Mouse (Mus musculus): Measurements from ENCODE around the gene Lrfn2.

Gene Lrfn2

DNA sequence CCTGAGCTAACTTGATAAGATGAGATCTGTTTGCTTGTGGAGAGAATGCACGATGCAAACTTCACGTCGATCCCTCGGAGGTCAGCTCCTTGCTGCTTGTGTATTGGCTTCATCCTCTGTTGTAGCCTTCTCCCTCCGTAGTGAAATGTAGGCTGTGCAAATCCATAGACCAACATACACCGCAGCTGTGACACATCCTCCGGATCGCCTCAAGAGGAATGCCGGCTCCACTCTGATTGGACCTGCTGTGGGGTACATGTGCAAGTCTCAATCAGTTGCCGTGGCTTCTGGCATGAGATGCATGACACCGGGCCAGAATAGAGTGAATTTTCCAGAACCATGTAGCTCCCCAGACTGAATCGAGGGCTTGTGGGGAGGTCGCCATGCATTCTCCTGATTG lies 36.1 kb downstream of the Lrfn2 start:
- no peak for DNase-seq (ENCODE audit: low spot score)

DNA sequence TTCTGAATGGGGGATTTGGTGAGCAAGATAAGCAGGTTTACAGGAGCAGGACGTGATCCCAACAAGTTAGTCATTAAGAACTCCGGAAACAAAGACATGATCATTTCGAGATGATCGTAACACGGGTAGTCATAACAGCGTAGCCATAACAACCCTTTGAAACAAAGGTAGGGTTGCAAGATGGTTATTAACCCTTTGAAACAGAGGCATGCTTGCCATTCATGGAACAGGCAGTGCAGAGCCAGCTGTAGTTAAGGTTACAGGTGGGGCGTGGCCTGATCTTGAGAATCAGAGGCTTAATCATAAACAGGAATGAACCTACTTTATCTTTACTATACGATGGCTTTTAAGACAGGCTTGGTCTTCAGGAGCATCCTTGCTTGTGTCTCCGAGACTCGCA lies 39.1 kb downstream of the Lrfn2 start:
- no peak for DNase-seq (ENCODE audit: low spot score)

DNA sequence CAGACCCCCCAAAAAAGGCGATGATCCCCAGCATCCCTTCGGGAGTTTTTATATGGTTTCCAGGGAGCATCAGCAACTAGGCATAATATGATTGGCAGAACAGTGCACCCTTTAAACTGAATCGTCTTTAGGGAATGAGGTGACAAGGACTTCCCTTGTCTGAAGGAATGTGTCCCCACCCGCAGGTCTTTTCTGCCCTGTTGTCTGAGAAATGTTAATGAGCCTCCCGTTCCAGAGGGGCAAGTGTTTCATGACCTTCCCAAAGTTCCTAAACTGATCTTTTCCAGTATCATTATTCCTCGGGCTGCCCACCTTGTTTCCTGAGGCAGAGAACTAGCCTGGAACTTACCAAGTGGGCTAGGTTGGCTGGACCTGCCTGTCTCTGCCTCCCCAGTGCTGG lies 40.7 kb downstream of the Lrfn2 start:
- no peak for DNase-seq (ENCODE audit: low spot score)

DNA sequence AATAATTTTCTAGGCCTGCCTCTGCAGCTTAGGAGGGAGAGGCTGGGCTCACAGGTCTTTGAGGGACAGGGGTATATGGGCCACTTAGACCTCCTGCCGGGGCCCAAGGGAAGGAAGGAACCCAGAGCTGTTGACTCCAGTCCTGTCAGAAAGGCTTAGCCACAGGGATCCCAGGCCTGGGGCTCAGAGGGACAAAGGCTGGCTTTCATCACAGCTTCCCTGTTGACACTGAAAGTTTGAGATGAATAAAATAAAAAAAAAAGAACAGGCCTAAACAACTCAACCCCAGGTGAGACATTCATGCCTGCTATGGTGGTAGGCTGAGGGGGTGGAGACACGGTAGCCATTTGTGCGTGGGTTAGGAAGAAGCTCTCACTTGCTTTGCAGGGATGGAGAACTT lies 41.2 kb downstream of the Lrfn2 start:
- no peak for DNase-seq (ENCODE audit: low spot score)

DNA sequence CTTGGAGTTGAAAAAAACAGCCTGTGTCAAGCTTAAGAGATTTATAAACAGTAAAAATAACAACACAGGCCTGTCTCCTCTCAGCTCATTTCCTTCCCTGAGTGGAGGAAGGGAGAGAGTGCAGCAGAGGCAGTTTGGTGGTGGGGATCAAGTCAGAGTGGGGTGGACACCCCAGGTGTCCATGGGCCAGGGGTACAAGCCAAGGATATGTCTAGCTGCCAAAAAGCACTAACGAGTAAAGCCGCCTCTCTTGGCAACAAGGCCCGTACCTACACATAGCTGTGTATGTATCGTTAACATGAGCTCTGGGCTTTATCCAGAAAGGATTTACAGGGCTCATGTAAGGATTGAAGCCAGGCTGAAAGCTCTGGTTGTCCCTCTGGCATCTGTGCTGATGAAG lies 42.9 kb downstream of the Lrfn2 start:
- DNase-seq (ENCODE audit: low spot score) = no peak

DNA sequence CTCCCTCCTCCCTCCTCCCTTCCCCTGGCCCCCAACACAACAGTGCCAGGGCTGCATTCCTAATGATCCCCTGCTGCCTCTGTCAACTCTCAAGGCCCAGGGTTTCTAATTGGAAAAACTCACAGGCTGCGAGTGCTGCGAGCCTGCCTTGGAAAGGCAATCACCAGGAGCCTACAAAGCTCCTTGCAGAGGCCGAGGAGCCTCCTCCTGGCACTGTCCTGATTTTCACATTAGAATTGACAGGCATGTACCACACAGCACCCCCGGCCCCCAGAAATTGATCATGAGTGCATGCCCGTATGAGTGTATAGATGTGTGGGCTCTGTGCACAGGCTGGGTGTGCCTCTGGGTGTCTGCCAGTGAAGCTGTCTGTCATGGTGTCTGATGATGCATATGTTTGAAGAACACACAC lies 44.4 kb downstream of the Lrfn2 start:
- no peak for DNase-seq (ENCODE audit: low spot score)

DNA sequence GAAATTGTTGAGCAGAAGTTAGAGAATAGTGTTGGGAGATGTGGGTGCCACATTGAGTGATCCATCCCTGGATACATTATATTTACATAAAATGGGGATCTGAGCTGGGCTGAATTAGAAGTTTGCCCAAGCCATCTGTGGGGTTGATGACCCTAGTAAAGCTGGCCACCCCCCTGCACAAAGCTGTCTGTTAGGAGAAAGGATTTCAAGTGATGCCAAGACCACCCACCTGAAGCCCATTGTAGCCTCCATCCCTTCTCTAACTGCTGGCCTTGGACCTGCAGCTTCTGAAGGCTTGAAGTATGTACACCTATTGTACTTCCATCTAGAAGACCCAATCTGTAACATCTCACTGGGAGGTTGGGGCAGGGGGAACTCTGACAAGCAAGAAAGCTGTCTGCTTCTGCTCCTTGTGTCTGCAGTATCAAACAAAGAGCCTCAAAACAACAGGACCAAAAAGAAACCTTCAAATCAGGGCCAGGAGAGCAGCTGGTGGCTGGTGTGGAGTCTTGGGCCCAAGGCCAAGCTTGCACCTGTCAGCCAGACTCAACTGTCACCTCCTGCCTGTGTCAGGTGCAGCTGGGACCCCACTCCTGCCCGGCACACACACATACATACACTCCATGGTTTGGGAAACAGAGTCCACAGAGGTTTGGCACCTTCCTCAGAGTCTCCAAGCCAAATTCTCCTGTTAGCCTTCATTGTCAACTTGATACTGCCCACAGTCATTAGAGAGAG lies 63.2 kb downstream of the Lrfn2 start:
- no peak for DNase-seq (ENCODE audit: low spot score)

DNA sequence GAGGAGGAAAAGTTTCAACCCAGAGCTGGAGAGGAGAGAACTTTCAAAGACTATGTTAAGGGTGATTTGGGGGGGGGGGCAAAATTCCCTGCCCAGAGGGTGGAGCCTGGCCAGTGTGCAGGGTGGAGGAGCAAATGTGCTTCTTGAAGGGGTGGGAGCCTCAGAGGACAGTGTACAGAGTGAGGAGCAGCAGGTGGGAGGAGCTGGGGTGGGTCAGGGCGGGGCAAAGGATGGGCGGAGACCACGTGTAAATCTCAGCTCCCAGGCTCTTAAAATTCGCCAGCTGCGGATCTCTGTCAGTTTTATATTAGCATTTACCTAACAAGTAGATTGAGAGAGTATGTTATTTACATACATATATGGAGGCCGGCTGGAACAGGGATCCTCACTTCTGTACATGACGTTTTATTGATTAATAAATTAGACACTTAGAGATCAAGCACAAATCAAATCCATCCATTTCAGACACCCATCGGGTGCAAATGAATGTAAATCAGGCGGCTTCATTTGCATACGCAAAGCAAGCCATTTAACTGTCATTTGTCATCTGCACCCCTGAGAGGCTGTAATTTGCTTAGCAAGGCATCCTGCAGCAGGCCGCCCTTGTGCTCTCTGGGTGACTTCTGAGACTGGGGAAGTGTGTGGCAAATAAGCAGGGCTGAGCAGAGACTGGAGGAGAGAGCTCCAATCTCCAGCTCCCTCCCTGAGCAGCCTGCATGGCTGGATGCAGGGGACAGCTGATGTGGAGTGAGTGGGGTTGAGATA lies 67.5 kb downstream of the Lrfn2 start:
- DNase-seq (ENCODE audit: low spot score) = no peak

DNA sequence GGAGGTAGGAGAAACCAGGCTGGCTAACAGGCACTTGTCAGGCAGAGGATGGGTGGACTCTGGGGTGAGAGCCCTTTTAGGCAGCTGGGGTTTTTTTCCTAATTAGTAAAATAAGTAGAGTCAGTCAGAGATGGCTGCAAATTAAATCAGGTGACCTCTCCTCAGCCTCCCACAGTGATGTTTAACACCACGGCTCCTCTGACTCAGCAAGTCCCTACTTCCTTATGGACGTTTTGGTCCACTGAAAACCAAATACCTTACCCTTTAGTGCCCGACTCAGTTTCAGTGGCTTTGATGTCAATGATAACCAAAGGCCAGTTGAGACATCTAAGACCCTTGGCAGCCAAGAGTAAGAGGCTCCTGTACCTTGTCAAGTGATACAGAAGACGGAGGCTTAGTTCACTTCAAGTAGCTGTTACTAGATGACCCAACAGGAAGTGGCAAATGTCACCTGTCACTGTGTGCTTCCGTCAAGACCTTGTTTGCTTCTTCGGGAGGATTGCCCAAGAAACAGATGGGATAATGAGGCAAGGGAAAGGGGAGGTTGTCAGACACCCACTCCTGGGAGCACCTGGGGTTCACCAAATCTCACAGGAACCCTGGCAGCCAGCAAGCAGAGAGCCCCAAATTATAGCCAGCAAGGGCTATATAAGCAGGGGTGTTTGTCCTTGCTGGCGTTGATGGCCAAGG lies 77.3 kb downstream of the Lrfn2 start:
- DNase-seq (ENCODE audit: low spot score) = no peak

DNA sequence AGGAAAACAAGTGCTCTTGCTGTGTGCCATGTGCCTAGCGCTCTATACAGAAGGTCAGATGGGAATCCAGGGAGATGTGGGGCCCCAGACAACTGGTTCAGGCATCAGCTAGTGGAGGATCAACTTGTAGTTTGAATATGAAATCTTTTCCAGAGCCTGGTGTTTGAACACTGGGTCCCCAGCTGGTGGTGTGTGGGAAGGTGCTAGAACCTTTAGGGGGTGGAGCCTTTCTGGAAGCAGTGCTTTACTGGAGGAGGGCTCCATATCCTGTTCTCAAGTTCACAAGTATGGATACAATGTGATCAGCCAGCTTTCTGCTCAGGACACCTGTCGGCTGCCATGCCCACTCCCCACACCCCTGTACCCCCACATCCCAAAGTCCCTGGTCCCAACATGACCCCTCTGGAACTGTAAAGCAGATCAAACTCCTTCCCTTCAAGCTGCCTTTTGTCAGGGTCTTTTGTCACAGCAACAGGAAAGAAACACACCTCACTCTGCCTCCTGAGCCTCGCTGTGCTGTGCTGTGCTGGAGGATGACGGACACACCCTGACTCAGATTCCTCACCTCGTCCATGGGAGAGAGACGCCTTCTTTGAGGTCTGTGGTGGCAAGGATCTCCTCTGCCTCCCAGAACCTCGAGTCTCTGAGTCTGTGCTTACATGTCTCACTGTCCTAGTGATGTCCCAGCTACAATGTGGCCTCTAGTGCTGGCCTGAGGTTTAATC lies 81.9 kb downstream of the Lrfn2 start:
- DNase-seq (ENCODE audit: low spot score) = no peak

DNA sequence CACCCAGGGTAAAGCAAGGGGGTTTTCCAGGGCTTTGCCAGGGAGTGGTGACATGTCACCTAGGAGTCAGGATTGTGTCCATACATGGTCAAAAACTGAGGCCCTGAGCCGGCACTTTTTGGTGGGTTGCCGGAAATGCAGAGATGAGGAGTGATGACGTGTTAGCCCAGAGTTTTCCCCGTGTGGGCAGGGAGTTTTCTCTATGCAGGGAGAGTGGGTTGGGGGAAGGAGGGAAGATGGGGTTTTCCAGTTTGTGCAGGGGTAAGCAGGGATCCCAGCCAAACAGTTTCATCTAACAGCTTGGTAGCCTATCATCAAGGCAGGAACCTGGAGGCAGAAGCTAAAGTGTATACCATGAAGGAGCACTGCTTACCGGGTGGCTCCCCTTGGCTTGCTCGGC lies 83.2 kb downstream of the Lrfn2 start:
- DNase-seq (ENCODE audit: low spot score) = no peak

DNA sequence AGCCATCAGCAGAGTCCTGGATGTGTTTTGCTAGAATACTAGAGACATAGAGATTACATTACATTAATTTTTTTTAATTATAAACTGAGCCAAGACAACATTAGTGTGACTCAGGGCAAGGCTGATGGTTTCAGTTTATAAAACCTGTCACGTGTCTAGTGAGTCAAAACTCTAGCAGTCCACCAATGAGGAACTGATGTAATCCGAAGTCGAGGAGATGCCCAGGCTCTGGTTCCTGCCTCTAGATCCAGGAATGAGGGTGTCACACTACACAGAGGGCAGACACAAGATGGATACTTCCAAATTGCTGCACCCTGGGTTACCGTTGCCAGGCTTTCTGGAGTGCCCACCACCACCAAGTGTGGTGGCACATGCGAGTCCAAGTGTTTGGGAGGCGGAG lies 84.0 kb downstream of the Lrfn2 start:
- DNase-seq (ENCODE audit: low spot score) = no peak

DNA sequence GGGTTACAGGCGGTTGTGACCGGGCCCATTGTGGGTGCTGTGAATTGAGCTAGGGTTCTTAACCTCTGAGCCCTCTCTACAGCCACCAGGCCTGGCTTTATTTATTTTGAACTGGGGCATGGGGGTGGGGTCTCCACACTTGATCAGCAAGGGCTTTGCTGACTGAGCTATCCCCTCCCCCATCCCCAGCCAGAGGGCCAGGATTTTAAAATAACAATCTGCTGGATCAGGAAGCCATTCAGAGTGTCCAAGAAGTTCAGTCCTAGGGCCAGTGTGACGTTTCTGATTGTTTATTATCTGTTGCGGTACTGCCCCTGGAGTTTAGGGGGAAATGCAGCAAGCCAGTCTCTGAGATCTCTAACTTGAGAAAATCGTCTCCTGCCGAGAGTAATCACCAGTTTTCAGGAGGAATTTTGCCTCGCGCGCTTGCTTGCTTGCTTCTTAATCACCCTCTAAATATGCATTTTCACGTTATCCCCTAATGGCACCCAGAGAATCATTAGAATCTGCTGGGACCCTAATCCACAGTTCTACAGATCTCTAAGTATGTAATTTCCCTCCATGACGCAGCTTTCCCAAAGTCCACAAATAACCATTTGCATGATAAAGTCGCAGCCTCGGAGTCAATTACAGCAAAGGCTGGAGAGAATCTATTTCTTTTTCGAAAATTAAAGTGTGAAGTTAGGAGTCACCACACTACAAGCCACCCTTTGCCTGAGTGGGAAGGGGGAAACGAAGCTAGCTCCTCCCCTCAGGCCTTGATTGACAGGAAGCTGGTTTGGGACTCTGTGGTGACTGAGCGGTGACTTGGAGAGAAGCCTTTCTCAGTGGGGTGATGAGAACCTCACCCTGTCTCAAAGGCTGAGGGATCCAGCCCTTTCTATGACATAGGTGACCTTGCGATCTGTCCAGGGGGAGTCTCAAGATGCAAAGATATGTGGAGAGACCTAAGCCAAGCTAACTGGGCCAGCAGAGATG lies 85.5 kb downstream of the Lrfn2 start:
- no peak for DNase-seq (ENCODE audit: low spot score)

DNA sequence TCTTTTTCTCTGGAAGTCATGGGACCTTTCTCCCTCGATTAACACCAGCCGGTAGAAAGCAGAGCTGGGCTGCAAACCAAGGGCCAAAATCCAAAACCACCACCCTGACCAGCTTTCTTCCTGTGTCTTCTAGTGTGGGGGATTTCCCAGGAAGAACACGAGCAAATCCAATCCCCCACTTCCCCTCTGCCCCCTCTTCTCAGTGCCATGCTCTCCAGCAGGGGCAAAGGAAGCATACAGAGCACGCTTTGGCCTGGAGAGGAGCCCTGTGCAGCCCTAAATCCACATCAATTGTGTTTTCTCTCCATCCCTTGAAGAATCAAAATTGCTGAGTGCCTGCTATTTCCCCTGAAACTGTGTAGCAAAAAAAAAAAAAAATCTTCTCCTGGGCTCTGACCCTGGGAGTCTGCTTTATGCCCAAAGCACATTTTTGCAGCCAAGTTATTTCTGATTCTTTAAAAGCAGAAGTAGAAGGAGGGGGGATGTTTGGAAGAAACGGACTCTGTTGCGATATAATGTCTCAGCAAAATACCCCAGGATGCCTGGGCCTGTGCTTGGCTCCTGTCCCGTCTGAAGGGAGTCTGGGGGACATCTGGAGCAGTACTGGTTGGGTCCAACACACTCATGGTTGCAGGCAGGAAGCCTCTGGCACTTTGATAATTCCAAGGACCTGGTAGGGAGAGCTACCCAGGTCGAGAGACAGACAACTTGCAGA lies 86.8 kb downstream of the Lrfn2 start:
- DNase-seq (ENCODE audit: low spot score) = no peak

DNA sequence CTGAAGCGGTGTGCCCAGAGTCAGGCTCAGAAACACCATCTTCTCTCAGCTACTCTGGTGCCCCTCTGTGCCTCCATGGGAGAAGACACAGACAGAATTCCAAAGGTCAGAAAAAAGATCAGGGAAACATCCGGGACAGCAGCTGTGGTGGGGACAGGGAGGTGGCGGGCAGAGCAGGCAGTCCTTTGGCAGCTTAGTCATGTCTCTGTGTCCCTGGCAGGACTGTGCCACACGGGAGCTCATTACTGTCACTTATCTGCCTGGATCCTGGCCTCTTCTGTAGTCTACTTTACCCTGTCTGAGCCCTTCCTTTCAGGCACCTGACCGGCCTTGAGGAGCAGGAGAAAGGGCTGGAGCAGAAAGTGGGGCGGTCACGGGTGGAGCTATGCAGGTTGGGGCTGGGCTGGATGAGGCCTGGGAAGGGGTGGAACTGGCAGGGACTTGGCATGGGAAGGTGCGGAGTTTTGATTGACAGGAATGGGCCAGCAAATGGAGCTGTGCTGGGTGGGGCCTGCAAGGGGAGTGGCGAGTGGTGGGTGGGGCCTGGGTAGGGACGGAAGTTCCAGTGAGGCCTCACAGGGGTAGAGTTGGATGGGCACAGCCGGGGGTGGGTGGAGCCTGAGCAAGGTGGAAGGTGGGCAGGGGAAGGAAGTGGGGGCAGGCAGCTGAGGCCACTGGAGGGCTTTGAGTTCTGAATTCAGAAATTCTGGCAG lies 97.5 kb downstream of the Lrfn2 start:
- DNase-seq (ENCODE audit: low spot score) = peak; percentile 73

DNA sequence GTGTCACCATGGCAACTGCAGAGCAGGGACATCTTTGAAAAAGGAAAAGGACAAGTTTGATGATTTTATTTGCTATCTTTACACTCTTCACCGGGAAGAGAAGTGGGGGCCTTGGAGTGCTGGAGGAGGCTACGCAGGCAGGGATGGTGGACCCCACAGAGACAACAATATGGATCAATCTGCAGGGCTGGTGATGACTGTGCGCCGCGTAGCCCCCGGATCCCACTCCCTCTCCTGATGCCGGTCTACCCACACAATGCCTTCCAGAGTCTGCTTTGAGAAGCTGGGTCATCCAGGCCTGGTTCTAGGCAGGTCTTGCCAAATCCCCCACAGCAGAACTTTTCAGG lies 98.1 kb downstream of the Lrfn2 start:
- no peak for DNase-seq (ENCODE audit: low spot score)

DNA sequence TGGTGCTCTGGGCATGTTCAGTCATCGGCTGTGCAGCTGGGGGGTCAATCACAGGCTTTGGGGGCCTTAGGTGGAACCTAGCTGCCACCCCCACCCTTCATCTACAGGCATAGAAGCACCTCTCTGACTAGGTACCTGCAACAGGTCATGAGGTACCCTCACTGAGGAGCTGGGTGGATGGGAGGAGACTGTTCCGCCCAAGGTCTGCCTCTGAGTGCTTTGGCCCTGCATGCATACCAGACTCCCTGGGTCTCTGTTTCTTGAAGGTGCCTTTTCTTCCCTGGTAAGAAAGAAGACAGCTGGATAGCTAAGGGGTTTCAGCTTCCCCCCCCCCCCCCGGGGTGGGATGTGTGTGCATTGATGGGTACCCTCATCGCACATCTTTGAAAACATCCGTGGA lies 98.7 kb downstream of the Lrfn2 start:
- DNase-seq (ENCODE audit: low spot score) = no peak

DNA sequence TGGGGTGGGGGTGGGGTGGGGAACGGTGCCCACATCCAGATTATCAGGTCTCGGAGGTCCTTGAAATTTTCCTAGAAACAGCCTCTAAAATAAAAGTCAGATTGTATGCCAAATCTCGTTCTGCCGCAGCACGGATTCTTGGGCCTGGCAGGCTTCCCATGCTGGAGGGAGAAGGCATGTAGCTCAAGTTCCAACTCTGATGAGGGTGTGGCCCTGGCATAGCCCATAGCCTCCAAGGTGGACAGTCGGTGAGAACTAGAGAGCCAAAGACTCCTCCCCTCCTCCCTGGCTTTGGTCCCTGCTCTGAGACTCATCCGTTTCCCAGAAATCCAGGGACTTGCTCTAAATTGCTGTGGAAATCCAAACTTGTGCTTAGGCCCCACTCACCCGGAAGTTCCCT lies 99.6 kb downstream of the Lrfn2 start:
- peak; percentile 71 for DNase-seq (ENCODE audit: low spot score)

DNA sequence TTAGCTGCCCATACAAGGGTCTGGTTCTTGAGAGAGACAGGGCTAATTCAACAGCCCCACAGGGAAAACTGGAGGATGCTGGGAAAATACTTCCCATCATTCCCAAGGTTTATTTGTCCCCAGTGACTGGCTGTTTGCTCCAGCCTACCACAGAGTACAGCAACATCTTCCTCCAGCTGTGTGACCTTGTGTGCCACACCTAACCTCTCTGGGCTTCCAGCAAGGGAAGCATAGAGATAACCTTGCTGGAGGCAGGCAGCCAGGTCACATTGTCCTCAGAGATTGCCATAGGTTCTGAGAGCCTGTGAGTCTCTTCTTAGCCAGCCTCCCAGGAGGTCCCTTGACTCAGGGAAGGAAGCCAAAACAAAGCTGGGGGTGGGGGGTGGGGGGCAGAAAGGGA lies 101.1 kb downstream of the Lrfn2 start:
- DNase-seq (ENCODE audit: low spot score) = peak; percentile 73

DNA sequence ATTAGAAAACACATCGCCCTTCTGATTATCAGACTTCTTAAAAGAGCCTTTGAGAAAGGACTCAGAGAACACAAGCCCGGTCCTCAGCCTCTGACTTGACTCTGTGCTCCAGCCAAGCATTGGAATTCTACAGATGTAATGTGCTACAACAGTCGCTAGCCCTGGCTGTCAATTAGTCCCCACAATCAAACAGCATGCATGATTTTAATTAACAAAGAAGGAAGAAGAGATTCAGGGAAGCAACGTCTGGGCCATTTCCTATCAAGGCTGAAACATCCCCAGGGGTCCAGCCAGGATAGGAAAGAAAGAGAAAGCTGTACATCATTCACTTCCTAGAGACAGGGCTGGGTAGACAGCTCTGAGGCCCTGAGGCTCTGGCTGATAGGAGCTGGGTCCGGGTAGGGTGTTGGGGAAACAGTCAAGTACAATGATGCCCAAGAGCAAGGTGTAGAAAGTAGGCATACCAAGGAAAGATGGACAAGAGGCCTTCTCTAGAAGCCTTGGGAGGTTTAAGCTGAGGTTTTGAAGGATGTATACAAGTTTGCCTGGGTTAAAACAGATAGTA lies 101.6 kb downstream of the Lrfn2 start:
- DNase-seq (ENCODE audit: low spot score) = no peak
